Mouse (Mus musculus) inflammation-experienced regulatory T-cells, adult 16 weeks (primary cell): ENCODE data around the gene Fkbp1a. TPM values are rescaled to one million over a fixed set of nuclear protein-coding genes. Genes with fewer than 3 reads are reported as not detected.

ENCODE experiments used
- polyA plus RNA-seq: library from polyadenylated mRNA; unstranded; fragments of 100-300 nt; shearing (Covaris generic); gene quantifications from one replicate; pipeline ENCODE4 v1.2.1, GENCODE M21; 2017

Fkbp1a gene
- 257 TPM for polyA plus RNA-seq

GRCm38 (mm10) chr2:151542323-151543062 lies at the start of gene Fkbp1a:
Fkbp1a (plus strand) TSS chr2:151542483.

DNA sequence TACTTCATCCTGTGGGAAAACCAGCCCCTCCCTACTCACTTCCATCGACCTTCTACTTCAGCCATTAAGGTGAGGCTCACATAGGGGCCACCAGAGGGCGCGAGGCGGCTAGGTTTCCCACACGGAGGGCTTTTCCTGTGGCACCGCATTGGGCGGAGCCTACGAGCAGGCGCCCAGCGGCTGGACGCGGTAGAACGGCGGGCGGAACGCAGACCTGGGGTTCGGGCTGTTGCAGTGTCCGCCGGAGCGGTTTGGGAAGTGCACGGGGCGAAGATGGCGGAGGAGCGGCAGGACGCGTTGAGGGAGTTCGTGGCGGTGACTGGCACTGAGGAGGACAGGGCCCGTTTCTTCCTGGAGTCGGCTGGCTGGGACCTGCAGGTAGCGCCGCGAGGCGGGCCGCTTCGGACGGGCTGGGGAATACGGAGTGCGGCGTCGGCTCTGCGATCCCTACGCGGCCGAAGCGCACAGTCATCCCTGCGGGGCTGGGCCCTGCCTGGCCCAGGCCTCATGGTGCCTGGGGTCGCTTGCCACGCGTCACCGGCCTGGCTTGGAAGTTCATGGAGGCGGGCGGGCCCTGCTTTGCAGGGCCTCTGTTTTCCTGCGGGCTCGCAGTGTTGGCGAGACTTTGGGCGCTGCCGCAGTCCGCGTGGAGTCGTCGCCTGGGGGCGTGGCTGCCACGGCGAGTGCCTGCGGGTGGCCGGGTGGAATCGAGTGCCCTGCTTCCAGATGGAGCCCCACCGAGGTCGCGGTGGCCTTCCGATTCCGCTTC lies 48.1 kb upstream of the Fkbp1a start, which contains the start of gene Nsfl1c:
TSS of gene Nsfl1c (plus strand) at position 148 of the 769 bp plus-strand sequence.

DNA sequence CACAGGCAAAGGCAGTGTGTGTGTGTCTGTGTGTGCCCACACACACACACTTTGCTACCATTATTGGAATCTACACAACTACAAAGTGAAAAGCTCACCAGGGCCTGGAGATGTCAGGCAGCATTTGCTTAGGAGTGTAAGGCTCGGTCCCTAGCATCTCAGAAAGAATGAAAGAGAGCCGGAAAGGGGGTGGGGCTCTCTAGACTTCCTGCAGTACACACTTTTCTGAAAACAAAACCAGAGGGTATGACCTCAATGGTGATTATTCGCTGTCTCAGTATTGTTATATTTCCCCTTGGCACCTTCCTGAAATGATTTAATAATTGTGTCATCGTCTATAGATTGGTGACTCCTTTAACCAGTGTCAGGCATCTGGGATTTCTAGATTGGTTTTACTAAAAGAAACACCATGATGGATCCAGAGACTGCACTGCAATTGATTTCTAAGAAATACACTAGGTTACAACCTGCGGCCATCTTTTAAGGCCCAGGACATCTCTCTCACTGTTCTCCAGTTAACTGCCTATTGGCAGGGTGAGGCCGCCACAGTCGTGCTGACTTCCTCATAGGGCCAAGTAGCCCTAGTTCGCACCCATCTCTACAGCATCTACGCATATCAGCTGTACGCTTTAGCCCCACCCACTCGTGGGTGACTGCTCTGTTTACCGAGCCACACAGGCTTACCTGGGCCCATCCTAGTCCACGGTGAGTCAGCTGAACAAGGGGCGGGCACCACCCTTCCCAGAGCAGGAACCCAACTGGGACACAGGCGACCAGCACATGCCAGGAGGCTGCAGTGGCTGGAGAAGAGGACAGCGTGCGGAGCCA lies 29.8 kb downstream of the Fkbp1a start, which contains the start of gene Sdcbp2:
TSS of gene Sdcbp2 (plus strand) at position 750 of the 828 bp plus-strand sequence.

Other genes starting within 250 kb of the Fkbp1a start
- not detected for gene 4921509C19Rik, start 66.3 kb upstream of the Fkbp1a start, polyA plus RNA-seq
- gene Nsfl1c, start 48.3 kb upstream of the Fkbp1a start, polyA plus RNA-seq = 188 TPM
- gene Sdcbp2, start 30.1 kb downstream of the Fkbp1a start, polyA plus RNA-seq = 101 TPM
- 0.37 TPM for gene Snph, start 90.1 kb downstream of the Fkbp1a start, polyA plus RNA-seq
- not detected for gene Rad21l, start 126.0 kb downstream of the Fkbp1a start, polyA plus RNA-seq
- 0.77 TPM for gene Tmem74b, start 159.5 kb downstream of the Fkbp1a start, polyA plus RNA-seq
- 81.5 TPM for gene Psmf1, start 201.7 kb downstream of the Fkbp1a start, polyA plus RNA-seq